7 mouse cellular contexts compared by ENCODE assay signal in the genomic region with DNA sequence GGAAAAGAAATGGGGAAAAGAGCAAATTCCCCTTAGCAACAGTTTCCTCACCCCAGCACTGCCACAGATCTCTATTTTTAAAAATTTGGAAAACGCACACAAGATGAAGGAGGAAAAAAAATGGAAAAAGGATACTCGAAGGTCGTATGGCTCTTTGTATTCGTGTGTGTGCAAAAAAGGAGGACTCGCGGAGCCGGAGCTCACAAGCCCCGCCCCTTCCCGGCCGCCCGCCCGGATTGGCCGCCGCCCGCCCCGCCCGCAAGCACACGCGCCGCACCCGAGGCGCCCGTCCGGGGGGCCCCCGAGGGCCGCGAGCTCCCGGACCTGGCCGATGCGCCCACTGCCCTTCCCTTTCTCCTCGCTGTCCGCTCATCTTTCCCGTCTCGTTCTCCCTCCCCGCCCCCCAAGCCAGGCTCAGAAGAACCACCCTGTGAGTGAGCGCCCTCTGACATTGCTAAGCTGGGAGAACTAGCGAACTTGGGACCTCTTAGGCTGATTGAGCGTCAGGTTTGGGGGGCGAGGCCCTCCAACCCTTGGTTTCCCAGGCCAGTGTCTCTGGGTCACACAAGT. TPM values are rescaled to one million over a fixed set of nuclear protein-coding genes. Genes with fewer than 3 reads are reported as not detected.
DNase-seq lines count a peak whose midpoint lies in the region; ATAC-seq and TF ChIP-seq lines count a peak whose summit lies in the region.

A gene (minus strand): TSS at position 242 of the 570 bp plus-strand sequence.

- H3K4me2 ChIP-seq in limb, embryonic 14.5 days (replicated peaks; ENCODE audit: low read depth, low read length, severe bottlenecking): peak within 1 kb of the TSS; percentile 56
- H3K4me2 ChIP-seq in midbrain, embryonic 16.5 days (ENCODE audit: low read length): peak within 1 kb of the TSS; percentile 74

- H3K27me3 ChIP-seq in limb, embryonic 14.5 days (ENCODE audit: control insufficient read depth, insufficient read depth, low read length): no peaks in the 10 kb centered on the region
- H3K27me3 ChIP-seq in midbrain, embryonic 16.5 days (ENCODE audit: control insufficient read depth, insufficient read depth, low read depth, low read length): no peaks in the 10 kb centered on the region

- WGBS in limb, embryonic 14.5 days: 1% methylated on average over 25 of the region's 39 CpGs
- 1% methylated on average over 39 of the region's 39 CpGs for WGBS in midbrain, embryonic 16.5 days

- peak; percentile 61 for ATAC-seq in granulocyte monocyte progenitor cell, adult 5-6 weeks (replicated peaks; ENCODE audit: poor library complexity, severe bottlenecking)
- peak; percentile 39; the same call in 1 of the 2 replicates for ATAC-seq in limb, embryonic 14.5 days (ENCODE audit: low FRiP score, low read depth)
- ATAC-seq in midbrain, embryonic 16.5 days: peak; percentile 12; the same call in 1 of the 2 replicates

- H3K36me3 ChIP-seq in limb, embryonic 14.5 days (ENCODE audit: control insufficient read depth, insufficient read depth, low read length): no peaks in the 10 kb centered on the region
- H3K36me3 ChIP-seq in midbrain, embryonic 16.5 days (ENCODE audit: control insufficient read depth, insufficient read depth, low read length): no peaks in the 10 kb centered on the region

- peak within 1 kb of the TSS; percentile 56 for H3K9ac ChIP-seq in limb, embryonic 14.5 days (ENCODE audit: low read depth, low read length, severe bottlenecking)
- H3K9ac ChIP-seq in midbrain, embryonic 16.5 days (ENCODE audit: low read depth, low read length): peak within 1 kb of the TSS; percentile 69

- H3K27ac ChIP-seq in limb, embryonic 14.5 days (replicated peaks; ENCODE audit: low read depth, low read length): peak within 1 kb of the TSS; percentile 73
- peak within 1 kb of the TSS; percentile 79 for H3K27ac ChIP-seq in midbrain, embryonic 16.5 days (ENCODE audit: low read length)

- DNase-seq in adrenal gland, postnatal 10 days: peak; percentile 91
- peak; percentile 83 for DNase-seq in embryo, embryonic 9.5 days (ENCODE audit: extremely low spot score)
- DNase-seq in kidney, adult 11 months: peak; percentile 65
- DNase-seq in limb, embryonic 14.5 days (ENCODE audit: low spot score): peak; percentile 69
- DNase-seq in spleen, postnatal 10 days (ENCODE audit: low spot score in 2 of 2): peak; percentile 84 to 93

- H3K9me3 ChIP-seq in limb, embryonic 14.5 days (ENCODE audit: control insufficient read depth, low read length): no peaks in the 10 kb centered on the region
- no peaks in the 10 kb centered on the region for H3K9me3 ChIP-seq in midbrain, embryonic 16.5 days (replicated peaks; ENCODE audit: control insufficient read depth, low read length, poor library complexity, severe bottlenecking)

- H3K4me3 ChIP-seq in limb, embryonic 14.5 days (replicated peaks; ENCODE audit: low read length): peak within 1 kb of the TSS; percentile 49
- H3K4me3 ChIP-seq in midbrain, embryonic 16.5 days (ENCODE audit: low read depth, low read length): peak within 1 kb of the TSS; percentile 52

- 0 out of 2 replicates have a peak, but pooled peaks have one; percentile 28 for TF ChIP-seq POLR2A in limb, embryonic 14.5 days (IDR thresholded peaks at IDR 0.05; ENCODE audit: borderline replicate concordance, extremely low read depth, insufficient read depth, insufficient read length)

- H3K4me1 ChIP-seq in limb, embryonic 14.5 days (ENCODE audit: control insufficient read depth, insufficient read depth, low read length): peaks cover 18% of the 10 kb centered on the region
- H3K4me1 ChIP-seq in midbrain, embryonic 16.5 days (ENCODE audit: control insufficient read depth, insufficient read depth, low read length): peaks cover 23% of the 10 kb centered on the region

RNA-seq across cellular contexts. Expression of the gene that starts here (rescaled TPM):
- total RNA-seq in adrenal gland, postnatal 10 days (2021): 1 to 10 TPM; 4.9 to 6.9 TPM
- total RNA-seq in granulocyte monocyte progenitor cell, adult 5-6 weeks (2014; fragmentation: Nextera tagmentation): 5.8 and 9.9 TPM in 2 replicates
- total RNA-seq in granulocyte monocyte progenitor cell, adult 5-6 weeks (2017): 3.6 and 4.3 TPM in 2 replicates
- 13.5 and 14.0 TPM in 2 replicates for polyA plus RNA-seq in limb, embryonic 14.5 days (2012; rRNA removed)
- polyA plus RNA-seq in limb, embryonic 14.5 days (2014; fragmentation: Nextera tagmentation; extraction: Ambion mirVana): 4.4 and 7.3 TPM in 2 replicates
- 5.2 and 5.6 TPM in 2 replicates for polyA plus RNA-seq in midbrain, embryonic 16.5 days (2015; fragmentation: Nextera tagmentation; extraction: Ambion mirVana)

Comparison
In these comparisons a context has a peak if more than half of its experiments do, and no peak if none do; other contexts are left out.
1. Peak in every context shown above with its lines: DNase-seq, ATAC-seq, H3K4me3 ChIP-seq and H3K27ac ChIP-seq.